Mouse (Mus musculus) embryonic facial prominence, embryonic 15.5 days (tissue): ENCODE results near the gene AW146154. TPM values are rescaled to one million over a fixed set of nuclear protein-coding genes. Genes with fewer than 3 reads are reported as not detected.

Experiments used
- polyA plus RNA-seq: library from polyadenylated mRNA; unstranded; fragments of >200 nt; fragmentation: Nextera tagmentation; extraction: Ambion mirVana; gene quantifications from 2 replicates; pipeline ENCODE4 v1.2.1, GENCODE M21; 2015

Gene AW146154
- polyA plus RNA-seq, 1 experiment from 2014 or later = 10.4 TPM

Other genes with a start within 250 kb of the AW146154 start
- 11.2 and 13.3 TPM in 2 replicates for gene AI987944, start 106.5 kb downstream of the AW146154 start, polyA plus RNA-seq
- 0.16 and 0.20 TPM in 2 replicates for gene Vmn2r57, start 51.2 kb downstream of the AW146154 start, polyA plus RNA-seq
- 0.11 and 0.32 TPM in 2 replicates for gene Gm20449, start 473 bp downstream of the AW146154 start, polyA plus RNA-seq
- not detected in 2 replicates for gene Gm6871, start 73.8 kb upstream of the AW146154 start, polyA plus RNA-seq
- gene 2610021A01Rik, start 99.3 kb upstream of the AW146154 start, polyA plus RNA-seq = 10.2 and 11.2 TPM in 2 replicates
- 10.4 and 10.8 TPM in 2 replicates for gene Zfp788, start 133.3 kb upstream of the AW146154 start, polyA plus RNA-seq